Mouse (Mus musculus) G1E (cell line): ENCODE data around the gene Arel1. TPM values are rescaled to one million over a fixed set of nuclear protein-coding genes. Genes with fewer than 3 reads are reported as not detected.

Experiments used
- ATAC-seq: 2 replicates; pipeline ENCODE4 v1.8.0; 2016; ENCODE audit warnings: mild to moderate bottlenecking; ENCODE audit not compliant: insufficient number of reproducible peaks, poor library complexity, low FRiP score, severe bottlenecking; ENCODE audit errors: extremely low read depth
- DNase-seq: peaks from one replicate; pipeline ENCODE4 v3.0.0; 2012; ENCODE audit warnings: low spot score
- H3K27me3 ChIP-seq: 2 replicates; pipeline ENCODE4 v1.6.1; 2012; ENCODE audit warnings: mild to moderate bottlenecking, low read length, inconsistent platforms; ENCODE audit not compliant: insufficient read depth
- H3K36me3 ChIP-seq: replicated peaks from 2 replicates; pipeline ENCODE3; 2012; ENCODE audit warnings: mild to moderate bottlenecking, inconsistent platforms
- H3K4me1 ChIP-seq: 2 replicates; pipeline ENCODE4 v1.6.1; 2012; ENCODE audit warnings: low read depth, low read length, inconsistent platforms, mixed read lengths; ENCODE audit not compliant: insufficient read depth
- H3K4me3 ChIP-seq: 2 replicates; pipeline ENCODE4 v1.5.1; 2012; ENCODE audit warnings: low read depth, mild to moderate bottlenecking, inconsistent platforms, low read length, moderate library complexity, mixed read lengths
- H3K9me3 ChIP-seq: replicated peaks from 2 replicates; pipeline ENCODE4 v1.6.1; 2012; ENCODE audit warnings: inconsistent platforms
- CTCF ChIP-seq: IDR thresholded peaks from 2 replicates; pipeline ENCODE4 v1.5.1; 2012; ENCODE audit warnings: low read depth, low read length, inconsistent platforms, mixed read lengths
- GATA1 ChIP-seq: IDR thresholded peaks from 2 replicates; pipeline ENCODE4 v1.6.1; 2012; ENCODE audit warnings: borderline replicate concordance, low read length, inconsistent platforms, mixed read lengths
- GATA2 ChIP-seq: IDR thresholded peaks from 2 replicates; pipeline ENCODE4 v1.6.1; 2012; ENCODE audit warnings: low read depth, low read length, inconsistent platforms, borderline replicate concordance
- POLR2AphosphoS5 ChIP-seq: IDR thresholded peaks from 2 replicates; pipeline ENCODE4 v1.6.1; 2012; ENCODE audit warnings: low read depth, low read length, inconsistent platforms; ENCODE audit not compliant: insufficient replicate concordance
- TAL1 ChIP-seq: conservative IDR thresholded peaks from 2 replicates; pipeline ENCODE4 v1.6.1; 2012; ENCODE audit warnings: low read depth, low read length, inconsistent platforms, mixed read lengths
- polyA plus RNA-seq: library from polyadenylated mRNA; stranded (reverse); fragments of >175 nt; gene quantifications from 2 replicates; pipeline ENCODE4 v1.2.3, GENCODE M21; 2012
- total RNA-seq, 2 experiments: library from RNA; stranded (forward) in 1 of 2; stranded (reverse) in 1 of 2; fragments of 200-1000 nt in 1 of 2; fragments of >200 nt in 1 of 2; fragmentation: Nextera tagmentation in 1 of 2; gene quantifications; 2 replicates each; pipeline ENCODE4 v1.2.3; 2014 to 2017

Arel1 gene
- total and polyA plus RNA-seq, 3 experiments, result 12.7 to 125 (median 124) TPM

DNA sequence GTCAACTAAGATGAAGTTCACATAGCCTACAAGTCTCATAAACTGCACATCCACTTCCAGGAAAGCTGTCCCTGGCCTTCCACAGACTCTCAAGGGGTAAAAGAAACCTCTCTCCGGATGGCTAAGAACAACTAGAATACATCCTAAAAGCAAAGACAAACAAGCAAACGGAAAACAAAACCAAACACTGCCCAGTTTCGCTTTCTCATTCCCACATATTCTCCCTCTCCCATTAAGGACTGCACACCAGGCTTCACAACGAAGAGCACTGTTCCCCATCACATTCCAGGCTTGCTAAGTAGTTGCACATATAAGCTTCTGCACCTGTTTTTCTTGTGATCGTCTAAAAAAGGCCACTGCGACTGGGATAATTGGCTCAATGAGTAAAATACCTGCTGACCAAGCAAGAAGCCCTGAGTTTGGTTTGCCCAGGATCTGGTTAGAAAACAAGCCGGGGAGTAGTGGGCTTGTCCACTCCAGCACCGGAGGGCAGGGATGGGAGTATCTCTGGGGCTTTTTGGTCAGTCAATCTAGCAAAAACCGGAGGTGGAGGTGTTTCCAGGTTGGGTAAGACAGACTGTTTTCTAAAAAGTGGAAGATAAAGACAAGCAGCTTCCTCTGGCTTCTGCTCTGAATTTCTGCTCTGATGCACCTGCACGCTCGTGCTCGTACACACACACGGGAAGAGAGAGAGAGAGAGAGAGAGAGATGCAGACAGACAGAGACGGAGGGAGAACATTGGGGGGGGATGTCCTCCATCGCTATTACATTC, 858 bp downstream of the Arel1 start:
- DNase-seq (no peak), ATAC-seq (no peak)
- peak overlapping the region; percentile 88 for H3K4me3 ChIP-seq
- peaks cover 52% of the 10 kb centered on the region for H3K4me1 ChIP-seq
- H3K9me3 ChIP-seq, result no peaks in the 10 kb centered on the region
- peaks cover 42% of the 10 kb centered on the region for H3K36me3 ChIP-seq
- no peaks in the 10 kb centered on the region for H3K27me3 ChIP-seq
- no peak for TF ChIP-seq CTCF
- no peak for TF ChIP-seq GATA2
- TF ChIP-seq POLR2AphosphoS5, result no peak
- no peak for TF ChIP-seq GATA1
- no peak for TF ChIP-seq TAL1

DNA sequence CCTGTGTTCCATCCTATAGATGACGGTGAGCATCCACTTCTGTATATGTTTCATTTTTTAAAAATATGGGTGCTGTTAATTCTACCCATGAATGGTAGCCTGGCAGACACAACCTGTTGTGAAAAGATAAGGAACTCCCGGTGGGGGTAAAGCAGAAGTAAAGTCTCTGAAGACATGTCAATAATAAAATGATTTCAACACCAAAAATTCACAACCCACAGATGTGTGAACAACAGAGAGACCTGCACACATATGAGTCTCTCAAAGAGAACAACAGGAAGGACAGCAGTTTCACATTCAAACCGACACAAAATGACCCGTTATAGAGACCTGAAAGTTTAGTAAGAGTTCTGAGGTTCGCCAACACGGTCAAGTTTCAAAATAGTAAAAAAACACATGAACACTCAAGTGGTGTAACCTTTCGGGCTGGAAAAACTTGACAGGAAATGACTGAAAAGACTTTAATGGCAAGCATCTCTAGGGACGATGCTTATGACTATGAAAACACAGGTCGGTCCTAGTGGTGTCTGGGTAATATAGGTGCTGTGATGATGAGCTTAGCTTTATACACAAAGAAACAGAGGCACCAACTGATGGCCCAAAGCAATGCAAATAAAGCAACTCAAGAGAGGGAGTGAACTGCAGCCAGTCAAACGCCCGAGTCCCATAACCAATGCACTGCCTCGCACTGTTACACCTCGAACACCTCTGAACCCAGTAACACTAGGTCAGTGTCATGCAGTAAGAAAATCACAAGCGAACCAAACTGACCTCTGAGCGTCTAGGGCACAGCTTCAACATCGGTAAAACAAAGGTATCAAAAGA, 1.7 kb downstream of the Arel1 start:
- no peaks in the 10 kb centered on the region for H3K9me3 ChIP-seq
- DNase-seq (peak; percentile 64), ATAC-seq (peak; percentile 54)
- TF ChIP-seq CTCF (no peak), TAL1 (peak; percentile 89), GATA2 (no peak), POLR2AphosphoS5 (no peak)
- H3K36me3 ChIP-seq, result peaks cover 40% of the 10 kb centered on the region
- H3K4me1 ChIP-seq, result peaks cover 59% of the 10 kb centered on the region
- H3K4me3 ChIP-seq, result peak overlapping the region; percentile 88
- H3K27me3 ChIP-seq, result no peaks in the 10 kb centered on the region

DNA sequence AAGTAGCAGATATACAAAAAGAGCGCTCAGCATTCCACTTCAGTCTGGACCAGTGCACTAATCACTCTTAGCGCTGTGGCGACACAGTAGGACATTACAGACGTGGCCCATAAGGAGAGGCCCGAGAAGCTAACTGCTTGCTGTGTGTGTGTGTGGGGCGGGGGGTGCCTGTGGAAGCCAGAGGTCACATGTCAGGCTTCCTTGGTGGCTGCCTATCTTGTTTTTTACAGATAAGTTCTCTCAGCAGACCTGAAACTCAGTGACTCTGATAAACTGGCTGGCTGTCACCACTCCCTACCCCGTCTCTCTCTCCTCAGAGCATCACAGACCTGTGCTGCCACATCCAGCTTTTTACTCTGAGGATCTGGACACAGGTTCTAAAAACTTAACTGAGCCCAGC, 8.1 kb downstream of the Arel1 start:
- ATAC-seq (peak; percentile 93), DNase-seq (peak; percentile 72)
- peaks cover 78% of the 10 kb centered on the region for H3K4me1 ChIP-seq
- TF ChIP-seq CTCF, result no peak
- TF ChIP-seq TAL1, result peak; percentile 72
- H3K4me3 ChIP-seq, result peak overlapping the region; percentile 53; the same call in 1 of the 2 replicates
- no peaks in the 10 kb centered on the region for H3K27me3 ChIP-seq
- H3K9me3 ChIP-seq, result no peaks in the 10 kb centered on the region
- peaks cover 70% of the 10 kb centered on the region for H3K36me3 ChIP-seq

DNA sequence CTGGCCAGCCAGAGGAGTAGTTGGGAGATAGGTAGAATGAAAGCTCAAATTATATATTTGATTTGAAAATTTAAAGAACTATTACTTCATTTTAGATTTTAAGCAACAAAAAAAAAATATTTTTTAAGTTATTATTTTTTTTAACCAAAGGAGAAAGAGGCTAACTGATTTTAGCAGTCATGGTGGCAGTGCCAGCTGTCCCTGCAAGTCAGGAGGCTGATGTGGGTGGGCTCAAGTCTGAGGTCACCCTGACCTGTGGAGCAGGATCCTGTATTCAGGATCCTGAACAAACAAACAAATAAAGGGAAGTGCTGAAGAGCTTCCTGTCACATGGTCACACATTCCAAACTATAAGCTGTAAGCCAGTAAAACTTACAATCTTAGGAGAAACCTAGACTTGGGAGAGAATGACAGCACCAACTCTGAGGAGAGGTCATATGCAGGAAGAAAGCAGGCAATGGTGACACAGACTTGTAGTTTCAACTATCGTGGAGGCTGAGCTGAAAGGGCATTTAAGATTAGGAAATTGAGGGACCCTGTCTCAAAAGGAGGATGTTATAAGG, 11.8 kb downstream of the Arel1 start:
- peaks cover 78% of the 10 kb centered on the region for H3K36me3 ChIP-seq
- DNase-seq (no peak), ATAC-seq (no peak)
- H3K27me3 ChIP-seq, result no peaks in the 10 kb centered on the region
- H3K4me3 ChIP-seq, result no peak overlapping the region
- no peaks in the 10 kb centered on the region for H3K9me3 ChIP-seq
- H3K4me1 ChIP-seq, result peaks cover 52% of the 10 kb centered on the region
- TF ChIP-seq GATA2, result no peak
- TF ChIP-seq POLR2AphosphoS5, result no peak
- no peak for TF ChIP-seq GATA1
- TF ChIP-seq CTCF, result no peak
- no peak for TF ChIP-seq TAL1

DNA sequence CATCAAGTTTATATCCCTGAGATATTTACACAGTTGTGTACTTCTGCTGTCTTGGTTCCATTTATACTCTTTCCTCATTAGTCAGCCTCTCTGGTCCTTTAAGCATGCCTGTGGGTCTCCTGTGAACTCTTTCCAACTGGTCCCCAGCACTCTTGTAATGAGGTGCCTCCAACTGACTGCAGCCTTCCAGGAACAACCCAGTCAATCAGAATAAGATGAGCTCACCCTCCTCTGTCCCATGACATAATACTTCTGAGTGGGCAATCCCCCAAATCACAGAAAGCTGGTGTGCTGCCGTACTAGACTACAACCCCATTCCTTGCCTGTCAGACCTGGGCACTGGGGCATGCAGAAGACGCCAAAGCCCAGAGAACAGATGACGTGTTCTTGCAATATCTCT, 14.4 kb downstream of the Arel1 start:
- Histone ChIP-seq H3K36me3 (peaks cover 80% of the 10 kb centered on the region), H3K27me3 (no peaks in the 10 kb centered on the region), H3K9me3 (no peaks in the 10 kb centered on the region), H3K4me1 (peaks cover 32% of the 10 kb centered on the region), H3K4me3 (no peak overlapping the region)
- no peak for ATAC-seq
- TF ChIP-seq GATA1, result no peak
- no peak for TF ChIP-seq TAL1
- TF ChIP-seq GATA2, result no peak
- TF ChIP-seq CTCF, result no peak
- TF ChIP-seq POLR2AphosphoS5, result no peak
- no peak for DNase-seq

- no peak overlapping the region for H3K4me3 ChIP-seq
- no peak for ATAC-seq
- peaks cover 6% of the 10 kb centered on the region for H3K4me1 ChIP-seq
- no peaks in the 10 kb centered on the region for H3K9me3 ChIP-seq
- H3K36me3 ChIP-seq, result peaks cover 85% of the 10 kb centered on the region
- DNase-seq, result no peak
- no peaks in the 10 kb centered on the region for H3K27me3 ChIP-seq
- TF ChIP-seq CTCF (no peak), GATA2 (no peak), TAL1 (no peak), POLR2AphosphoS5 (no peak), GATA1 (no peak)
These were observed 18.3 kb downstream of the Arel1 start for GRCm38 (mm10) chr12:84952351-84952750.
